ENCODE assay signal across 8 mouse cellular contexts in genomic region chr7:73541412-73542130, GRCm38 (mm10). TPM values are rescaled to one million over a fixed set of nuclear protein-coding genes. Genes with fewer than 3 reads are reported as not detected.
A peak's percentile ranks its signal among the peaks of the same experiment; 100 is the strongest.
DNase-seq lines count a peak whose midpoint lies in the region; ATAC-seq and TF ChIP-seq lines count a peak whose summit lies in the region.

Chd2 (minus strand) TSS chr7:73541830.

- peak within 1 kb of the TSS; percentile 71 for H3K4me2 ChIP-seq in forebrain, embryonic 13.5 days
- peak within 1 kb of the TSS; percentile 59 for H3K4me2 ChIP-seq in heart, postnatal 0 days (ENCODE audit: low read depth, low read length)
- H3K4me2 ChIP-seq in lung, embryonic 14.5 days, result peak within 1 kb of the TSS; percentile 66

- H3K27ac ChIP-seq in forebrain, embryonic 13.5 days, result peak within 1 kb of the TSS; percentile 99
- H3K27ac ChIP-seq in heart, postnatal 0 days (ENCODE audit: low read depth), result peak within 1 kb of the TSS; percentile 99
- peak within 1 kb of the TSS; percentile 100 for H3K27ac ChIP-seq in lung, embryonic 14.5 days (ENCODE audit: low read depth)

- peaks cover 9% of the 10 kb centered on the region for H3K36me3 ChIP-seq in forebrain, embryonic 13.5 days (ENCODE audit: poor library complexity, severe bottlenecking)
- peaks cover 21% of the 10 kb centered on the region for H3K36me3 ChIP-seq in heart, postnatal 0 days (replicated peaks; ENCODE audit: control insufficient read depth, insufficient read depth, low read length)
- H3K36me3 ChIP-seq in lung, embryonic 14.5 days (ENCODE audit: insufficient read depth), result peaks cover 37% of the 10 kb centered on the region

- TF ChIP-seq CTCF in heart, postnatal 0 days (IDR thresholded peaks at IDR 0.05; ENCODE audit: low read depth), result no peak
- TF ChIP-seq CTCF in lung, embryonic 14.5 days (IDR thresholded peaks at IDR 0.05; ENCODE audit: low read depth), result no peak

- H3K4me1 ChIP-seq in forebrain, embryonic 13.5 days, result peaks cover 20% of the 10 kb centered on the region
- peaks cover 17% of the 10 kb centered on the region for H3K4me1 ChIP-seq in heart, postnatal 0 days (ENCODE audit: control insufficient read depth, insufficient read depth)
- peaks cover 4% of the 10 kb centered on the region; the same call in 1 of the 2 replicates for H3K4me1 ChIP-seq in lung, embryonic 14.5 days (ENCODE audit: insufficient read depth)

- TF ChIP-seq EP300 in heart, postnatal 0 days (IDR thresholded peaks at IDR 0.05; ENCODE audit: low read depth), result peak; percentile 55

- H3K4me3 ChIP-seq in forebrain, embryonic 13.5 days, result peak within 1 kb of the TSS; percentile 81
- peak within 1 kb of the TSS; percentile 69 for H3K4me3 ChIP-seq in heart, postnatal 0 days (ENCODE audit: low read depth, low read length)
- peak within 1 kb of the TSS; percentile 57 for H3K4me3 ChIP-seq in lung, embryonic 14.5 days (ENCODE audit: low read depth, low read length)

- H3K9me3 ChIP-seq in forebrain, embryonic 13.5 days (replicated peaks), result no peaks in the 10 kb centered on the region
- no peaks in the 10 kb centered on the region for H3K9me3 ChIP-seq in heart, postnatal 0 days (replicated peaks; ENCODE audit: control insufficient read depth, low read length)
- no peaks in the 10 kb centered on the region for H3K9me3 ChIP-seq in lung, embryonic 14.5 days (ENCODE audit: low read depth, low read length)

- peak; percentile 76 for DNase-seq in MN1 (ENCODE audit: low spot score)
- DNase-seq in c-Kit-positive CD71-negative TER-119-negative erythroid progenitor cells, embryonic 14.5 days (ENCODE audit: low read depth), result peak; percentile 77
- DNase-seq in heart, postnatal 0 days (ENCODE audit: low spot score), result peak; percentile 92
- peak; percentile 64 to 76 for DNase-seq in kidney, postnatal 36 days
- DNase-seq in lung, embryonic 14.5 days, result peak; percentile 88
- DNase-seq in thymus, postnatal 25 days, result peak; percentile 81

- peak within 1 kb of the TSS; percentile 98 for H3K9ac ChIP-seq in forebrain, embryonic 13.5 days
- H3K9ac ChIP-seq in heart, postnatal 0 days (replicated peaks; ENCODE audit: low read depth, low read length), result peak within 1 kb of the TSS; percentile 89
- peak within 1 kb of the TSS; percentile 96 for H3K9ac ChIP-seq in lung, embryonic 14.5 days

- H3K27me3 ChIP-seq in forebrain, embryonic 13.5 days, result no peaks in the 10 kb centered on the region
- no peaks in the 10 kb centered on the region for H3K27me3 ChIP-seq in heart, postnatal 0 days (ENCODE audit: control insufficient read depth, insufficient read depth, low read length)
- no peaks in the 10 kb centered on the region for H3K27me3 ChIP-seq in lung, embryonic 14.5 days (ENCODE audit: insufficient read depth, low read length)

- ATAC-seq in forebrain, embryonic 13.5 days, result peak; percentile 43; the same call in 1 of the 2 replicates
- ATAC-seq in heart, postnatal 0 days (ENCODE audit: insufficient read depth, low read depth), result peak; percentile 39; the same call in 1 of the 2 replicates
- ATAC-seq in lung, embryonic 14.5 days (ENCODE audit: insufficient read depth), result peak; percentile 69
- ATAC-seq in neutrophil, adult 5-6 weeks (ENCODE audit: extremely low read depth, insufficient number of reproducible peaks, low FRiP score, poor library complexity, severe bottlenecking), result peak; percentile 59; the same call in 1 of the 2 replicates

- WGBS in forebrain, embryonic 13.5 days, result under 1% methylated on average over 15 of the region's 15 CpGs
- 0% methylated on average over 15 of the region's 15 CpGs for WGBS in heart, postnatal 0 days
- under 1% methylated on average over 15 of the region's 15 CpGs for WGBS in lung, embryonic 14.5 days

RNA-seq across cellular contexts. Expression of gene Chd2, which starts in this region (rescaled TPM):
- polyA plus RNA-seq in forebrain, embryonic 13.5 days (2015; fragmentation: Nextera tagmentation; extraction: Ambion mirVana), result 62.8 TPM in 2 replicates
- 43.0 and 65.5 TPM in 2 replicates for total RNA-seq in heart, postnatal 0 days (2014; rRNA removed; ENCODE audit: low replicate concordance)
- 31.1 and 32.2 TPM in 2 replicates for polyA plus RNA-seq in heart, postnatal 0 days (2015; fragmentation: Nextera tagmentation; extraction: Ambion mirVana)
- polyA plus RNA-seq in lung, embryonic 14.5 days (2014; fragmentation: Nextera tagmentation; extraction: Ambion mirVana), result 58.7 and 62.1 TPM in 2 replicates
- total RNA-seq in neutrophil, adult 5-6 weeks (2017), result 492 and 505 TPM in 2 replicates

Comparison
In these comparisons a context has a peak if more than half of its experiments do, and no peak if none do; other contexts are left out.
1. Peak in every context shown above with its lines: DNase-seq, ATAC-seq, H3K4me3 ChIP-seq and H3K27ac ChIP-seq.